Mouse (Mus musculus): Measurements from ENCODE around the gene Car10. TPM values are rescaled to one million over a fixed set of nuclear protein-coding genes. Genes with fewer than 3 reads are reported as not detected.

Gene Car10
- polyA plus RNA-seq, 1 experiment from 2014 or later = 3.6 TPM

DNA sequence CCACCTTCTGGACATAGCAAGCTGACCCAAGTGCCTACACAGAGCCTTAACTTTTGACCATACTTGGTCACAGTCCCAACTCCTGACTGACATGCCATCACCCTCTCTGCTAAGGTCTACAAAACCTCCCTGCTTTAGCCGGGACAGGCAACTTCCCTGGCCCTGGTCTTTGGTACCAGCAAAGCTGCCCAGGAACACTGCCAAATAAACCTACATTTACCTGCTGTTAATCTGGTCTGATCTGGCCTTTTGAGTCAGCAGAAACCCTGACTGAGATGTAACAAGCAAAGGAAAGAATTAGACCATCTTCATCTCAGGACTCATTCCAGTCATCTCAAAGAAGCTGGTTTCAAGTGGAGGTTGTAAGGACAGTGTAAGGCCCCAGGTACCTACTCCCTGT lies 212.2 kb downstream of the Car10 start:
- DNase-seq (ENCODE audit: low spot score) = no peak
- Histone ChIP-seq H3K9me3 (ENCODE audit: control insufficient read depth, low read length) (no peaks in the 10 kb centered on the region), H3K36me3 (ENCODE audit: control insufficient read depth, insufficient read depth, low read length) (no peaks in the 10 kb centered on the region), H3K4me1 (ENCODE audit: control insufficient read depth, insufficient read depth, low read length) (no peaks in the 10 kb centered on the region), H3K27ac (ENCODE audit: low read depth, low read length) (no peak overlapping the region), H3K4me2 (ENCODE audit: low read depth) (no peak overlapping the region), H3K4me3 (ENCODE audit: low read depth, low read length) (no peak overlapping the region), H3K9ac (ENCODE audit: low read length) (no peak overlapping the region), H3K27me3 (ENCODE audit: control insufficient read depth, insufficient read depth, low read length) (no peaks in the 10 kb centered on the region)
- 97% methylated on average over 1 of the region's 1 CpGs for WGBS
- no peak for ATAC-seq (ENCODE audit: insufficient read depth, low FRiP score, low TSS enrichment)

DNA sequence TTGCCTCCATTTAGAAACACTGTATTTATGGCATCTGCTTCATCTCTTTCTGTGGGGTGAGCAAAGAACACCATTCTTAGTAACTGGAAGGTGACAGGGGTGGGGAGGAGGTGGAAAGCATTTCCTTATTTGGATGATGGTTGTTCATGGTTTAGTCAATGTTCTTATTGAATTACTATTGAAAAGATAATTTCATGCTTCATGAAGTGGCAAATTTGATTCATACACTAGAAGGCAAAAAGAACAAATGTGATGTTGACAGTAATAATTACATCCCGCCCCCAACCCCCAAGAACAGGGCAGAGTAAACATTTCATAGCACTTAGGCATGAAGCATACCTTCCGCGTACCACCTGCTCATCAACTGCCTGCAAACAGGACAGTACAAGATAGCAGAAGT lies 239.9 kb downstream of the Car10 start:
- Histone ChIP-seq H3K36me3 (ENCODE audit: control insufficient read depth, insufficient read depth, low read length) (no peaks in the 10 kb centered on the region), H3K9ac (ENCODE audit: low read length) (no peak overlapping the region), H3K4me1 (ENCODE audit: control insufficient read depth, insufficient read depth, low read length) (no peaks in the 10 kb centered on the region), H3K4me3 (ENCODE audit: low read depth, low read length) (no peak overlapping the region), H3K27ac (ENCODE audit: low read depth, low read length) (no peak overlapping the region), H3K27me3 (ENCODE audit: control insufficient read depth, insufficient read depth, low read length) (no peaks in the 10 kb centered on the region), H3K4me2 (ENCODE audit: low read depth) (no peak overlapping the region), H3K9me3 (ENCODE audit: control insufficient read depth, low read length) (no peaks in the 10 kb centered on the region)
- no peak for DNase-seq (ENCODE audit: low spot score)
- ATAC-seq (ENCODE audit: insufficient read depth, low FRiP score, low TSS enrichment) = no peak
- WGBS = 92% methylated on average over 3 of the region's 3 CpGs

- no peaks in the 10 kb centered on the region for H3K9me3 ChIP-seq (ENCODE audit: control insufficient read depth, low read length)
- no peak overlapping the region for H3K9ac ChIP-seq (ENCODE audit: low read length)
- H3K4me2 ChIP-seq (ENCODE audit: low read depth) = no peak overlapping the region
- no peaks in the 10 kb centered on the region for H3K4me1 ChIP-seq (ENCODE audit: control insufficient read depth, insufficient read depth, low read length)
- 81% methylated on average over 3 of the region's 3 CpGs for WGBS
- ATAC-seq (ENCODE audit: insufficient read depth, low FRiP score, low TSS enrichment) = no peak
- H3K27me3 ChIP-seq (ENCODE audit: control insufficient read depth, insufficient read depth, low read length) = no peaks in the 10 kb centered on the region
- no peak overlapping the region for H3K4me3 ChIP-seq (ENCODE audit: low read depth, low read length)
- DNase-seq (ENCODE audit: low spot score) = no peak
- H3K36me3 ChIP-seq (ENCODE audit: control insufficient read depth, insufficient read depth, low read length) = no peaks in the 10 kb centered on the region
- H3K27ac ChIP-seq (ENCODE audit: low read depth, low read length) = no peak overlapping the region
These were observed 246.1 kb downstream of the Car10 start for GRCm38 (mm10) chr11:93343961-93344360.

DNA sequence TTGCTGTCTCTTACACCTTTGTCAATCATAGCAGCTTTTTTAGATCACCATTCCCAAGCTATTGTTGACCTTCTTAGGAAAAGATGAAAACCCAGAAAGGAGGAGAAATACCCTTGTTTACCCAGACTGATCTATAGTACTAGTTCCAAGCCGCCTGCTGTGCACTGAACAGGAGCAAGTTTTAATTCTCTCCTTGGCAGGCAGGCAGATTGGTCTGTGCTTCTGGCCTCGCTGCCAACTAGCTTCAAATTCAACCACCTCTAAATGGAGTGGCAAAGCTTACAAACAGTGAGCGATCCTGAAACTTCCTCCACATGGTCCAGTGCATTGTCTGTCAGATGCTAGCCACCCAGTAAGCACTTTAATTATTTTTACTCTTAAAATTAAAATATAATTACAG lies 247.0 kb downstream of the Car10 start:
- H3K9ac ChIP-seq (ENCODE audit: low read length) = no peak overlapping the region
- WGBS = 86% methylated on average over 3 of the region's 3 CpGs
- H3K4me3 ChIP-seq (ENCODE audit: low read depth, low read length) = no peak overlapping the region
- no peaks in the 10 kb centered on the region for H3K27me3 ChIP-seq (ENCODE audit: control insufficient read depth, insufficient read depth, low read length)
- H3K36me3 ChIP-seq (ENCODE audit: control insufficient read depth, insufficient read depth, low read length) = no peaks in the 10 kb centered on the region
- H3K27ac ChIP-seq (ENCODE audit: low read depth, low read length) = no peak overlapping the region
- H3K9me3 ChIP-seq (ENCODE audit: control insufficient read depth, low read length) = no peaks in the 10 kb centered on the region
- DNase-seq (ENCODE audit: low spot score) = no peak
- no peak for ATAC-seq (ENCODE audit: insufficient read depth, low FRiP score, low TSS enrichment)
- no peak overlapping the region for H3K4me2 ChIP-seq (ENCODE audit: low read depth)
- H3K4me1 ChIP-seq (ENCODE audit: control insufficient read depth, insufficient read depth, low read length) = no peaks in the 10 kb centered on the region

DNA sequence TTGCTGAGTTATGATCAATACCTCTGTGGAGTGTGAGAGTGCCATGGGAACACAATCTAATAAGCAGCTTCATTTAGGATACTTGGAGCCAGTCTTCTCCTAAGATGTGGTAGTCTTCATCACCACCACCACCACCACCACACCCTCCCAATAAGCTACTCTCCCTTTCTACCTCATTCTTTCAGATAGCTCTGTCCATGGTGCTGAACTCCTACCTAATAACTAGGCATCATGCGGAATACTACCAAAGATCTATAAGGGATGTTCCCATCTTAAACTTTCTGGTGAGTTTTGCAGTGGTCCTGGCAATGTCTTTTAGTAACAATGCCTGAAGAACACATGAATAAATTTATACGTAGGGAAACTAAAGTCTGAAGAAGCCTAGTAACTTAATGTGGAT lies 263.7 kb downstream of the Car10 start:
- DNase-seq (ENCODE audit: low spot score) = no peak
- H3K36me3 ChIP-seq (ENCODE audit: control insufficient read depth, insufficient read depth, low read length) = no peaks in the 10 kb centered on the region
- no peak overlapping the region for H3K4me2 ChIP-seq (ENCODE audit: low read depth)
- no peak overlapping the region for H3K27ac ChIP-seq (ENCODE audit: low read depth, low read length)
- H3K9ac ChIP-seq (ENCODE audit: low read length) = no peak overlapping the region
- no peak for ATAC-seq (ENCODE audit: insufficient read depth, low FRiP score, low TSS enrichment)
- H3K4me1 ChIP-seq (ENCODE audit: control insufficient read depth, insufficient read depth, low read length) = no peaks in the 10 kb centered on the region
- no peaks in the 10 kb centered on the region for H3K27me3 ChIP-seq (ENCODE audit: control insufficient read depth, insufficient read depth, low read length)
- WGBS = 67% methylated on average over 2 of the region's 2 CpGs
- no peak overlapping the region for H3K4me3 ChIP-seq (ENCODE audit: low read depth, low read length)
- no peaks in the 10 kb centered on the region for H3K9me3 ChIP-seq (ENCODE audit: control insufficient read depth, low read length)

DNA sequence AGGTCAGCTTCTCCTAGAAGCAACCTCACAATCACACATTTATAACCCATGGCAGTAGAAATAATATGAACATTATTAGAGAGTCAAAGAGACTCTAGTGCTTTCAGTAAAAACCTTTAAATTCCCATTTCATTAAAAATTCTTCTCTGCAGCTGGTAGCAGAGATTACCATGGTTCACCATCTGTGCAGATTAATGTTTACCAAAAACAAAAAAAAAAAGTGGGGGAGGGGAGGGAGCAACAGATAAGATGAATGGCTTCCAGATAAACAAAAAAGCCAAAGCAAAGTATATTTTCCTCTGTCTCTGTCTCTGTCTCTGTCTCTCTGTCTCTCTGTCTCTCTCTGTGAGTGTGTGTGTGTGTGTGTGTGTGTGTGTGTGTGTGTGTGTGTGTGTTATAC lies 266.3 kb downstream of the Car10 start:
- ATAC-seq (ENCODE audit: insufficient read depth, low FRiP score, low TSS enrichment) (no peak), DNase-seq (ENCODE audit: low spot score) (no peak)
- H3K9ac ChIP-seq (ENCODE audit: low read length) = no peak overlapping the region
- H3K4me1 ChIP-seq (ENCODE audit: control insufficient read depth, insufficient read depth, low read length) = no peaks in the 10 kb centered on the region
- H3K36me3 ChIP-seq (ENCODE audit: control insufficient read depth, insufficient read depth, low read length) = no peaks in the 10 kb centered on the region
- H3K9me3 ChIP-seq (ENCODE audit: control insufficient read depth, low read length) = no peaks in the 10 kb centered on the region
- no peak overlapping the region for H3K4me3 ChIP-seq (ENCODE audit: low read depth, low read length)
- no peaks in the 10 kb centered on the region for H3K27me3 ChIP-seq (ENCODE audit: control insufficient read depth, insufficient read depth, low read length)
- no peak overlapping the region for H3K4me2 ChIP-seq (ENCODE audit: low read depth)
- no peak overlapping the region for H3K27ac ChIP-seq (ENCODE audit: low read depth, low read length)

- Histone ChIP-seq H3K9me3 (ENCODE audit: control insufficient read depth, low read length) (no peaks in the 10 kb centered on the region), H3K27ac (ENCODE audit: low read depth, low read length) (no peak overlapping the region), H3K9ac (ENCODE audit: low read length) (no peak overlapping the region), H3K36me3 (ENCODE audit: control insufficient read depth, insufficient read depth, low read length) (no peaks in the 10 kb centered on the region), H3K4me1 (ENCODE audit: control insufficient read depth, insufficient read depth, low read length) (no peaks in the 10 kb centered on the region), H3K27me3 (ENCODE audit: control insufficient read depth, insufficient read depth, low read length) (no peaks in the 10 kb centered on the region), H3K4me2 (ENCODE audit: low read depth) (no peak overlapping the region), H3K4me3 (ENCODE audit: low read depth, low read length) (no peak overlapping the region)
- 62% methylated on average over 4 of the region's 4 CpGs for WGBS
- DNase-seq (ENCODE audit: low spot score) (no peak), ATAC-seq (ENCODE audit: insufficient read depth, low FRiP score, low TSS enrichment) (no peak)
These were observed 269.4 kb downstream of the Car10 start for GRCm38 (mm10) chr11:93367244-93367643.

DNA sequence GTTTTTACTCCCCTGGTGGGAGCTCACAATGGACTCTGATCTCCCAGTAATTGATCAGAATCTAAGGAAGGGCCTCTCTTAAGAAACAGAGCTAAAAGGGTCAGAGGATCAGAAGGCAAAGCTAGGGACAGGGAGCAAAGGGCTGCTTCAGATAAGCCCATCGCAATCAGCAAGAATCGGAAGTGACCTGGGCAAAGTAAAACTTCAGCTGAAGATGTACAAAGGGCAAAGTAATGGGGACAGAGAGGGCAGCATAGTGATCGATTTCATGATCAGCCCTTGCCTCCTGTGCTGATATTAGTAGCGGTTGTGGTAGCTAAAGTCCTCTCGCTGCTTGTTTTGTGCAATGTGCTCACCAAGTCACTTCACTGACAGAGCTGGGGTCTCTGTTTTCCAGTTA lies 269.9 kb downstream of the Car10 start:
- Histone ChIP-seq H3K4me3 (ENCODE audit: low read depth, low read length) (no peak overlapping the region), H3K36me3 (ENCODE audit: control insufficient read depth, insufficient read depth, low read length) (no peaks in the 10 kb centered on the region), H3K4me2 (ENCODE audit: low read depth) (no peak overlapping the region), H3K27ac (ENCODE audit: low read depth, low read length) (no peak overlapping the region), H3K9me3 (ENCODE audit: control insufficient read depth, low read length) (no peaks in the 10 kb centered on the region), H3K4me1 (ENCODE audit: control insufficient read depth, insufficient read depth, low read length) (no peaks in the 10 kb centered on the region), H3K27me3 (ENCODE audit: control insufficient read depth, insufficient read depth, low read length) (no peaks in the 10 kb centered on the region), H3K9ac (ENCODE audit: low read length) (no peak overlapping the region)
- no peak for DNase-seq (ENCODE audit: low spot score)
- WGBS = 89% methylated on average over 5 of the region's 5 CpGs
- ATAC-seq (ENCODE audit: insufficient read depth, low FRiP score, low TSS enrichment) = no peak

- Histone ChIP-seq H3K4me2 (ENCODE audit: low read depth) (no peak overlapping the region), H3K9me3 (ENCODE audit: control insufficient read depth, low read length) (no peaks in the 10 kb centered on the region), H3K4me1 (ENCODE audit: control insufficient read depth, insufficient read depth, low read length) (no peaks in the 10 kb centered on the region), H3K4me3 (ENCODE audit: low read depth, low read length) (no peak overlapping the region), H3K36me3 (ENCODE audit: control insufficient read depth, insufficient read depth, low read length) (no peaks in the 10 kb centered on the region), H3K9ac (ENCODE audit: low read length) (no peak overlapping the region), H3K27me3 (ENCODE audit: control insufficient read depth, insufficient read depth, low read length) (no peaks in the 10 kb centered on the region), H3K27ac (ENCODE audit: low read depth, low read length) (no peak overlapping the region)
- DNase-seq (ENCODE audit: low spot score) = no peak
- 85% methylated on average over 4 of the region's 4 CpGs for WGBS
- ATAC-seq (ENCODE audit: insufficient read depth, low FRiP score, low TSS enrichment) = no peak
These were observed 276.0 kb downstream of the Car10 start for GRCm38 (mm10) chr11:93373697-93374354.
